ENCODE assay signal across 14 mouse cellular contexts in the genomic region with DNA sequence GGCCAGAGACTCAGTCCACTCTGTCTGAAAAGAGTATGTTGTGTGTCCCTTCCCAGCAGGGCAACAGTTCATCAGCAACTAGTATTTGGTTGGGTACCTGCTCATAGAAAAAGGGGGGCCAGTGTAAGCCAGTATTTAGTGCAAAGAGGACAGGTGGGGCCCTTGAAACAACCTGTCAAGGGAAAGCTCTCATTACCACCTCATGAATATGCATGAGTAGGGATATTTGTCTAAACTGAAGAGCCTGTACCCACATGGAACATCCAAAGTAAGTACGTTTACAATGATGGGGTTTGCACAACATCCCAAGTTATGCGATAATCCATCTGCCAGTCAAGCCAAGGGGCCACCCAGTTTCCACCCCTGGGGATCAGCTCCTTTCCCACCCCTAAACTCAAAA. TPM values are rescaled to one million over a fixed set of nuclear protein-coding genes. Genes with fewer than 3 reads are reported as not detected.
DNase-seq lines count a peak whose midpoint lies in the region.
"Had no signal": no experiment of that assay in that cellular context is flagged by ENCODE, and none has a peak within 500 bp of the region (broad histone marks: within the 10 kb centered on the region; RNA-seq: fewer than 3 reads in every experiment).

No protein-coding gene starts in this region.

- DNase-seq in heart, adult 11 months = peak; percentile 61
- no peak for DNase-seq in heart, postnatal 36 days
- DNase-seq: adrenal gland, adult 2 months; adrenal gland, adult 8-10 months; adrenal gland, postnatal 10 days; adrenal gland, postnatal 14 days; adrenal gland, postnatal 25 days; adrenal gland, postnatal 36 days; B cell, adult 2 months; cerebellum, adult 11 months; cerebellum, adult 11-12 months; cerebellum, adult 18-20 months had no signal

- intact Hi-C loops in heart, postnatal 36 days (cut with DNase I) = no loop called here

RNA-seq across cellular contexts. Expression of gene Tspan11, which starts 47.9 kb away (rescaled TPM):
- 1 to 10 TPM; 1.1 to 1.6 TPM for total RNA-seq in heart, postnatal 36 days (2021)
- total RNA-seq: CH12.LX, MEL had no signal
